Mouse (Mus musculus): ENCODE results near the gene Mta1. TPM values are rescaled to one million over a fixed set of nuclear protein-coding genes. Genes with fewer than 3 reads are reported as not detected.

Mta1 gene
- polyA plus RNA-seq, 1 experiment from 2014 or later = 15.8 TPM

GRCm38 (mm10) chr12:113071827-113072226 lies 26.3 kb upstream of the Mta1 start:
- H3K4me3 ChIP-seq = no peak overlapping the region
- H3K27ac ChIP-seq = no peak overlapping the region
- peaks cover 46% of the 10 kb centered on the region for H3K36me3 ChIP-seq
- ATAC-seq (ENCODE audit: low FRiP score, low read depth) = no peak
- H3K9ac ChIP-seq = no peak overlapping the region
- 87% methylated on average over 6 of the region's 6 CpGs for WGBS
- H3K9me3 ChIP-seq = no peaks in the 10 kb centered on the region
- no peak overlapping the region for H3K4me2 ChIP-seq (replicated peaks)
- H3K27me3 ChIP-seq (replicated peaks) = no peaks in the 10 kb centered on the region
- H3K4me1 ChIP-seq = peaks cover 21% of the 10 kb centered on the region

GRCm38 (mm10) chr12:113073420-113074328 lies 24.4 kb upstream of the Mta1 start:
- peak overlapping the region; percentile 68 for H3K9ac ChIP-seq
- peaks cover 35% of the 10 kb centered on the region for H3K36me3 ChIP-seq
- peak overlapping the region; percentile 75; the same call in 1 of the 2 replicates for H3K27ac ChIP-seq
- peak overlapping the region; percentile 42; the same call in 1 of the 2 replicates for H3K4me3 ChIP-seq
- H3K4me1 ChIP-seq = peaks cover 21% of the 10 kb centered on the region
- ATAC-seq (ENCODE audit: low FRiP score, low read depth) = peak; percentile 54
- no peaks in the 10 kb centered on the region for H3K27me3 ChIP-seq (replicated peaks)
- peak overlapping the region; percentile 90 for H3K4me2 ChIP-seq (replicated peaks)
- 14% methylated on average over 15 of the region's 15 CpGs for WGBS
- H3K9me3 ChIP-seq = no peaks in the 10 kb centered on the region

- Histone ChIP-seq H3K36me3 (peaks cover 26% of the 10 kb centered on the region), H3K9ac (peak within 1 kb of the TSS; percentile 68), H3K4me1 (peaks cover 21% of the 10 kb centered on the region), H3K4me2 (replicated peaks) (peak within 1 kb of the TSS; percentile 90), H3K27ac (peak within 1 kb of the TSS; percentile 75), H3K4me3 (peak within 1 kb of the TSS; percentile 42), H3K27me3 (replicated peaks) (no peaks in the 10 kb centered on the region), H3K9me3 (no peaks in the 10 kb centered on the region)
- WGBS = 3% methylated on average over 32 of the region's 32 CpGs
- ATAC-seq (ENCODE audit: low FRiP score, low read depth) = peak; percentile 90
Observed at GRCm38 (mm10) chr12:113074329-113075062, 23.6 kb upstream of the Mta1 start, which contains the start of gene Tex22. Gene Tex22 (plus strand): TSS chr12:113074502.

GRCm38 (mm10) chr12:113075063-113075454 lies 23.0 kb upstream of the Mta1 start:
- H3K9ac ChIP-seq = peak overlapping the region; percentile 68
- 5% methylated on average over 10 of the region's 10 CpGs for WGBS
- H3K27ac ChIP-seq = peak overlapping the region; percentile 75
- peak overlapping the region; percentile 42 for H3K4me3 ChIP-seq
- H3K9me3 ChIP-seq = no peaks in the 10 kb centered on the region
- H3K27me3 ChIP-seq (replicated peaks) = no peaks in the 10 kb centered on the region
- H3K36me3 ChIP-seq = peaks cover 21% of the 10 kb centered on the region
- ATAC-seq (ENCODE audit: low FRiP score, low read depth) = peak; percentile 80
- H3K4me2 ChIP-seq (replicated peaks) = peak overlapping the region; percentile 90
- peaks cover 21% of the 10 kb centered on the region for H3K4me1 ChIP-seq

GRCm38 (mm10) chr12:113075486-113075885 lies 22.6 kb upstream of the Mta1 start:
- no peak overlapping the region for H3K4me3 ChIP-seq
- no peaks in the 10 kb centered on the region for H3K9me3 ChIP-seq
- no peak overlapping the region for H3K27ac ChIP-seq
- peak; percentile 10; the same call in 1 of the 2 replicates for ATAC-seq (ENCODE audit: low FRiP score, low read depth)
- WGBS = 58% methylated on average over 6 of the region's 6 CpGs
- H3K36me3 ChIP-seq = peaks cover 17% of the 10 kb centered on the region
- H3K9ac ChIP-seq = no peak overlapping the region
- H3K27me3 ChIP-seq (replicated peaks) = no peaks in the 10 kb centered on the region
- H3K4me1 ChIP-seq = peaks cover 21% of the 10 kb centered on the region
- peak overlapping the region; percentile 90 for H3K4me2 ChIP-seq (replicated peaks)

- ATAC-seq (ENCODE audit: low FRiP score, low read depth) = no peak
- Histone ChIP-seq H3K4me1 (no peaks in the 10 kb centered on the region), H3K9ac (no peak overlapping the region), H3K27me3 (replicated peaks) (0 out of 2 replicates have a peak, but pooled peaks cover 4% of the 10 kb centered on the region), H3K9me3 (no peaks in the 10 kb centered on the region), H3K4me3 (no peak overlapping the region), H3K27ac (no peak overlapping the region), H3K4me2 (replicated peaks) (no peak overlapping the region), H3K36me3 (no peaks in the 10 kb centered on the region)
- WGBS = 68% methylated on average over 3 of the region's 3 CpGs
Observed at GRCm38 (mm10) chr12:113087276-113087675, 10.8 kb upstream of the Mta1 start.

- H3K9me3 ChIP-seq = no peaks in the 10 kb centered on the region
- no peak overlapping the region for H3K9ac ChIP-seq
- H3K27ac ChIP-seq = no peak overlapping the region
- H3K4me3 ChIP-seq = no peak overlapping the region
- H3K4me2 ChIP-seq (replicated peaks) = no peak overlapping the region
- H3K4me1 ChIP-seq = no peaks in the 10 kb centered on the region
- ATAC-seq (ENCODE audit: low FRiP score, low read depth) = no peak
- H3K27me3 ChIP-seq (replicated peaks) = 0 out of 2 replicates have a peak, but pooled peaks cover 4% of the 10 kb centered on the region
- WGBS = 41% methylated on average over 4 of the region's 4 CpGs
- no peaks in the 10 kb centered on the region for H3K36me3 ChIP-seq
Observed at GRCm38 (mm10) chr12:113088026-113088425, 10.1 kb upstream of the Mta1 start.

- no peak overlapping the region for H3K9ac ChIP-seq
- H3K9me3 ChIP-seq = no peaks in the 10 kb centered on the region
- 86% methylated on average over 6 of the region's 6 CpGs for WGBS
- no peak for ATAC-seq (ENCODE audit: low FRiP score, low read depth)
- 0 out of 2 replicates have a peak, but pooled peaks cover 4% of the 10 kb centered on the region for H3K27me3 ChIP-seq (replicated peaks)
- no peak overlapping the region for H3K4me2 ChIP-seq (replicated peaks)
- no peaks in the 10 kb centered on the region for H3K4me1 ChIP-seq
- H3K36me3 ChIP-seq = no peaks in the 10 kb centered on the region
- H3K27ac ChIP-seq = no peak overlapping the region
- H3K4me3 ChIP-seq = no peak overlapping the region
Observed at GRCm38 (mm10) chr12:113089107-113089506, 9.0 kb upstream of the Mta1 start.

- Histone ChIP-seq H3K27ac (no peak overlapping the region), H3K9ac (no peak overlapping the region), H3K4me2 (replicated peaks) (no peak overlapping the region), H3K4me1 (no peaks in the 10 kb centered on the region), H3K27me3 (replicated peaks) (0 out of 2 replicates have a peak, but pooled peaks cover 4% of the 10 kb centered on the region), H3K36me3 (no peaks in the 10 kb centered on the region), H3K4me3 (no peak overlapping the region), H3K9me3 (no peaks in the 10 kb centered on the region)
- no peak for ATAC-seq (ENCODE audit: low FRiP score, low read depth)
- WGBS = 83% methylated on average over 17 of the region's 17 CpGs
Observed at GRCm38 (mm10) chr12:113090053-113090452, 8.0 kb upstream of the Mta1 start.

- peak overlapping the region; percentile 98 for H3K4me3 ChIP-seq
- 88% methylated on average over 5 of the region's 5 CpGs for WGBS
Observed at GRCm38 (mm10) chr12:113097040-113097439, 1.0 kb upstream of the Mta1 start.

GRCm38 (mm10) chr12:113098530-113099151 lies 563 bp downstream of the Mta1 start:
- peak overlapping the region; percentile 96 for H3K4me2 ChIP-seq (replicated peaks)
- H3K9me3 ChIP-seq = no peaks in the 10 kb centered on the region
- peaks cover 36% of the 10 kb centered on the region for H3K4me1 ChIP-seq
- no peaks in the 10 kb centered on the region for H3K36me3 ChIP-seq
- under 1% methylated on average over 45 of the region's 60 CpGs for WGBS
- peak; percentile 19 for ATAC-seq (ENCODE audit: low FRiP score, low read depth)
- H3K27ac ChIP-seq = peak overlapping the region; percentile 37; the same call in 1 of the 2 replicates
- H3K4me3 ChIP-seq = peak overlapping the region; percentile 98
- H3K9ac ChIP-seq = peak overlapping the region; percentile 97
- no peaks in the 10 kb centered on the region for H3K27me3 ChIP-seq (replicated peaks)

More at GRCm38 (mm10) chr12:113097040-113097439, 1.0 kb upstream of the Mta1 start:
- H3K27me3 ChIP-seq (replicated peaks) = no peaks in the 10 kb centered on the region
- no peak overlapping the region for H3K27ac ChIP-seq
- H3K36me3 ChIP-seq = no peaks in the 10 kb centered on the region
- peak; percentile 22; the same call in 1 of the 2 replicates for ATAC-seq (ENCODE audit: low FRiP score, low read depth)
- H3K4me2 ChIP-seq (replicated peaks) = peak overlapping the region; percentile 82
- peaks cover 36% of the 10 kb centered on the region for H3K4me1 ChIP-seq
- peak overlapping the region; percentile 97 for H3K9ac ChIP-seq
- no peaks in the 10 kb centered on the region for H3K9me3 ChIP-seq

All from neural tube, embryonic 12.5 days (tissue).